Mouse (Mus musculus) CH12.LX (cell line): ENCODE results near the gene Scnn1g.

Experiments
- CHD1 ChIP-seq: IDR thresholded peaks from 2 replicates; pipeline ENCODE4 v1.6.1; 2012; ENCODE audit warnings: low read depth, low read length, improper control_type of control experiment, inconsistent platforms
- CHD2 ChIP-seq: IDR thresholded peaks from 2 replicates; pipeline ENCODE4 v1.6.1; 2011; ENCODE audit warnings: low read length, improper control_type of control experiment
- CTCF ChIP-seq, 2 experiments: IDR thresholded peaks in 1 of 2; conservative IDR thresholded peaks in 1 of 2; 2 replicates each; pipeline ENCODE4 v1.5.1; 2011 to 2012; ENCODE audit warnings: low read depth in 2 of 2, low read length in 2 of 2, improper control_type of control experiment in 1 of 2, inconsistent platforms in 1 of 2, mild to moderate bottlenecking in 1 of 2, moderate library complexity in 1 of 2
- EP300 ChIP-seq: IDR thresholded peaks from 2 replicates; pipeline ENCODE4 v1.6.1; 2011; ENCODE audit warnings: low read length, improper control_type of control experiment
- GABPA ChIP-seq: IDR thresholded peaks from 2 replicates; pipeline ENCODE4 v1.6.1; 2012; ENCODE audit warnings: low read depth, low read length, improper control_type of control experiment, inconsistent platforms; ENCODE audit not compliant: insufficient replicate concordance
- HCFC1 ChIP-seq: IDR thresholded peaks from 2 replicates; pipeline ENCODE4 v1.6.1; 2012; ENCODE audit warnings: low read depth, mild to moderate bottlenecking, inconsistent platforms, low read length, improper control_type of control experiment
- JUN ChIP-seq: IDR thresholded peaks from 2 replicates; pipeline ENCODE4 v1.6.1; 2011; ENCODE audit warnings: low read depth, mild to moderate bottlenecking, low read length, improper control_type of control experiment, moderate library complexity; ENCODE audit not compliant: insufficient read depth
- JUND ChIP-seq: conservative IDR thresholded peaks from 2 replicates; pipeline ENCODE4 v1.6.1; 2011; ENCODE audit warnings: low read depth, low read length, improper control_type of control experiment
- MEF2A ChIP-seq: IDR thresholded peaks from 2 replicates; pipeline ENCODE4 v1.6.1; 2014; ENCODE audit warnings: low read depth, mild to moderate bottlenecking, inconsistent platforms, low read length, improper control_type of control experiment, borderline replicate concordance
- NRF1 ChIP-seq: IDR thresholded peaks from 2 replicates; pipeline ENCODE4 v1.6.1; 2014; ENCODE audit warnings: low read depth, mild to moderate bottlenecking, inconsistent platforms, low read length, improper control_type of control experiment, moderate library complexity
- POLR2A ChIP-seq: IDR thresholded peaks from 2 replicates; pipeline ENCODE4 v1.6.1; 2011; ENCODE audit warnings: low read depth, mild to moderate bottlenecking, improper control_type of control experiment, low read length
- SIN3A ChIP-seq: IDR thresholded peaks from 2 replicates; pipeline ENCODE4 v1.6.1; 2012; ENCODE audit warnings: low read length, improper control_type of control experiment, inconsistent platforms
- ZC3H11A ChIP-seq: IDR thresholded peaks from 2 replicates; pipeline ENCODE4 v1.6.1; 2012; ENCODE audit warnings: low read depth, mild to moderate bottlenecking, inconsistent platforms, low read length, improper control_type of control experiment

- TF ChIP-seq CTCF (conservative IDR thresholded peaks at IDR 0.05 in 1 of 2, IDR thresholded peaks at IDR 0.05 in 1 of 2; ENCODE audit: low read depth in 2 of 2, low read length in 2 of 2) = no peak
- TF ChIP-seq SIN3A = no peak
- TF ChIP-seq GABPA = no peak
- no peak for TF ChIP-seq MEF2A
- TF ChIP-seq CHD2 = no peak
- no peak for TF ChIP-seq HCFC1
- no peak for TF ChIP-seq JUN
- no peak for TF ChIP-seq CHD1
- TF ChIP-seq JUND = no peak
- no peak for TF ChIP-seq POLR2A
- no peak for TF ChIP-seq NRF1
- no peak for TF ChIP-seq EP300
- TF ChIP-seq ZC3H11A = no peak
These were observed 23.1 kb upstream of the Scnn1g start for GRCm38 (mm10) chr7:121711171-121711570.
